Mouse (Mus musculus): ENCODE results near the gene Ddost. TPM values are rescaled to one million over a fixed set of nuclear protein-coding genes. Genes with fewer than 3 reads are reported as not detected.

Ddost gene
- polyA plus RNA-seq, 1 experiment from 2014 or later = 396 TPM

DNA sequence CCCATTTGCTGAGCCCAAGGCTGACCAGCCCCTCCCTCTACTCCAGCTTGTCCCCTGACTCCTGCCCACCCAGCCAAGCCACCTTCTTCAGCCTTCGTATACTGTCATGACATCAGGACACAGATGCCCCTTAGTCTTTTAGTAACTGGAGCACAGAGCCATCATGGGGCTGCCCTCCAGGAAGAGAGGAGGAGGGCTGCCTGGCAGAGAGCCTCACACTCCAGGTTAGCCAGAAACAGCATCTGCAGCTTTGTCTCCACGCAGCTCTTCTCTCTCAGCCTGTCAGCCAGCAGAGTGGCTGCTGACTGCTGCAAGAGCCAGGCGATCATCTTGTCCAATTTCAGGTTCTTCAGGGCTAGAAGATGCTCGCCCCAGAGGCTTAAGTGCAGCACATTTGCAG, 9.3 kb downstream of the Ddost start:
- WGBS = 87% methylated on average over 4 of the region's 4 CpGs
- H3K4me3 ChIP-seq (replicated peaks) = no peak overlapping the region
- no peaks in the 10 kb centered on the region for H3K4me1 ChIP-seq
- no peak for ATAC-seq (ENCODE audit: insufficient read depth, low FRiP score, low read depth)
- H3K36me3 ChIP-seq = peaks cover 43% of the 10 kb centered on the region
- H3K4me2 ChIP-seq = no peak overlapping the region
- H3K9ac ChIP-seq = no peak overlapping the region
- no peaks in the 10 kb centered on the region for H3K9me3 ChIP-seq
- H3K27ac ChIP-seq = no peak overlapping the region
- no peaks in the 10 kb centered on the region for H3K27me3 ChIP-seq (replicated peaks)

DNA sequence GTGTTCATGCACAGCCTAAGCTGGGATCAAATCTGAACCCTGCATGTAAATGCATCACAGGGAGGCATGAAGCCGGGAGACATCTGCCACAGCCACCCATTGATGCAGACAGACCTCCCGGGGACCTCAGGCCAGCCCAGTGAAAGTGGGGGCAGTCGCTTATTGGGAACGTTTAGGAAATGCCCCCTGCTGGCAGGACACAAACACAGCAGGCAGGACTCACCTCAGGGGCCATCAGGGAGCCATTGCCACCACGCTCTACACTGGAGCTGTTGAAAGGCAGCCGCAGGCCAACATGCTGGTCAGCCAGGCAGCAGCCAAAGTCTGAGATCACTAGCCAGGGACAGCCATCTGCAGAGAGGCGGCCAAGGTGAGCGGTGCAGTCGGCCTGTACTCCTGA, 11.3 kb downstream of the Ddost start:
- 74% methylated on average over 9 of the region's 9 CpGs for WGBS
- no peak overlapping the region for H3K4me3 ChIP-seq (replicated peaks)
- H3K9ac ChIP-seq = no peak overlapping the region
- H3K27ac ChIP-seq = no peak overlapping the region
- H3K4me2 ChIP-seq = no peak overlapping the region
- H3K4me1 ChIP-seq = no peaks in the 10 kb centered on the region
- ATAC-seq (ENCODE audit: insufficient read depth, low FRiP score, low read depth) = no peak
- H3K9me3 ChIP-seq = no peaks in the 10 kb centered on the region
- H3K36me3 ChIP-seq = peaks cover 30% of the 10 kb centered on the region
- H3K27me3 ChIP-seq (replicated peaks) = no peaks in the 10 kb centered on the region

DNA sequence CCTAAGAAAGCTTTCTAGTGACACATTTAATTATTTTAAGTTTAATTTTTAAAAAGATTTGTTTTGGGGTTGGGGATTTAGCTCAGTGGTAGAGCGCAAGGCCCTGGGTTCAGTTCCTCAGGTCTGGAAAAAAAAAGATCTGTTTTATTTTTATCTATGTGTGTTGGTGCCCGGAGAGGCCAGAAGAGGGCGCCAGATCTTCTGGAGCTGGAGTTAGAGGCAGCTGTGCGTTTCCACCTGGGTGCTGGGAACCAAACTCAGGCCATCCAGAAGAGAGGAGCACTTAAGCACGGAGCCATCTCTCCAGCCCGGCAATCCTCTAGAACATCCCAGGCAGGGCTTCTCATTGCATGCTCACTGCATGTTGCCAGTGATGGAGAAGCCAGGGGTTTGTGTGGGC, 11.8 kb downstream of the Ddost start:
- Histone ChIP-seq H3K4me2 (no peak overlapping the region), H3K27me3 (replicated peaks) (no peaks in the 10 kb centered on the region), H3K9me3 (no peaks in the 10 kb centered on the region), H3K4me3 (replicated peaks) (no peak overlapping the region), H3K27ac (no peak overlapping the region), H3K9ac (no peak overlapping the region), H3K36me3 (peaks cover 24% of the 10 kb centered on the region), H3K4me1 (no peaks in the 10 kb centered on the region; the same call in 1 of the 2 replicates)
- ATAC-seq (ENCODE audit: insufficient read depth, low FRiP score, low read depth) = no peak
- 87% methylated on average over 6 of the region's 6 CpGs for WGBS

DNA sequence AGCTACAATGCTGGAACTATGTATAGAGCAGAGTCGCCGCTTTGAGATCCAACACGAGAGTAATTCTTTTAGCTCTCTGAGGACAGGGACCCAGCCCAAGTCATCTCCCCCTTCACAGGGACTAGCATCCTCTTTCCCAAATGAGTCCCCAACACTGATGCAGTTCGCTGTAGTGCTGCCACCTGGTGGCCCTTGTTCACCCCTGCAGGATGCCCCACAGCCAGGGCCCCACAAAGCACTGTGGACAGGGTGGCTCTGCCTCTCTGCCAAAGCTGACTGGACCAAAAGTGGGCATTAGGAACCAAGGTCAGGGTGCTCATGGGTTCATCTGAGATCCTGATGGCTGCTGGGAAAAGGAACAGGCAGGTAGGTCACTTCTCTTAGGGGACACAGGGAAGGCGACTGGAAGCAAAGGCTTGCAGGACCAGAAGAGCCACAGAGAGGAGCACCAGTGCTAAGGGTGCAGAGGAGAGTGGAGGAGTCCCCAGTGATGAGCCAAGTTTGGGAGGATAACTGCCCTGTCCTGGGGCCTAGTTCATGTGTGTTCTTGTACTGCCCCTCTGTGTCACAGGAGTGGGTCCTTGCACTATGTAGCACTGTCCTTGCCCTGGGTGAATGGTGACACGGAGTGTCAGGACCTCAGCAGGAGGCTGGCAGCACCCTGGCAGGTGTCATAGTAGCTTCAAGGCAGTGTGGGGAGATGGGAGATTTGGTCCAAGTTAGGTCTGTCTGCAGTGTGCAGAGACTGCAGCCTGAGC, 14.2 kb downstream of the Ddost start:
- no peak for ATAC-seq (ENCODE audit: insufficient read depth, low FRiP score, low read depth)
- H3K27ac ChIP-seq = no peak overlapping the region
- H3K9ac ChIP-seq = no peak overlapping the region
- peaks cover 3% of the 10 kb centered on the region for H3K36me3 ChIP-seq
- no peaks in the 10 kb centered on the region for H3K9me3 ChIP-seq
- H3K4me2 ChIP-seq = no peak overlapping the region
- 51% methylated on average over 6 of the region's 6 CpGs for WGBS
- H3K4me1 ChIP-seq = peaks cover 9% of the 10 kb centered on the region
- H3K27me3 ChIP-seq (replicated peaks) = no peaks in the 10 kb centered on the region
- no peak overlapping the region for H3K4me3 ChIP-seq (replicated peaks)

GRCm38 (mm10) chr4:138319508-138319907, 15.0 kb downstream of the Ddost start:
- Histone ChIP-seq H3K9ac (no peak overlapping the region), H3K4me3 (replicated peaks) (no peak overlapping the region), H3K4me1 (peaks cover 17% of the 10 kb centered on the region), H3K36me3 (no peaks in the 10 kb centered on the region), H3K27ac (no peak overlapping the region), H3K4me2 (no peak overlapping the region), H3K27me3 (replicated peaks) (no peaks in the 10 kb centered on the region), H3K9me3 (no peaks in the 10 kb centered on the region)
- WGBS = 35% methylated on average over 10 of the region's 10 CpGs
- ATAC-seq (ENCODE audit: insufficient read depth, low FRiP score, low read depth) = peak; percentile 3; the same call in 1 of the 2 replicates

GRCm38 (mm10) chr4:138320711-138321110, 16.2 kb downstream of the Ddost start:
- H3K4me2 ChIP-seq = no peak overlapping the region
- H3K27me3 ChIP-seq (replicated peaks) = no peaks in the 10 kb centered on the region
- no peaks in the 10 kb centered on the region for H3K9me3 ChIP-seq
- no peak for ATAC-seq (ENCODE audit: insufficient read depth, low FRiP score, low read depth)
- H3K4me3 ChIP-seq (replicated peaks) = no peak overlapping the region
- H3K36me3 ChIP-seq = no peaks in the 10 kb centered on the region
- WGBS = 64% methylated on average over 11 of the region's 11 CpGs
- no peak overlapping the region for H3K27ac ChIP-seq
- peaks cover 17% of the 10 kb centered on the region for H3K4me1 ChIP-seq
- H3K9ac ChIP-seq = no peak overlapping the region

DNA sequence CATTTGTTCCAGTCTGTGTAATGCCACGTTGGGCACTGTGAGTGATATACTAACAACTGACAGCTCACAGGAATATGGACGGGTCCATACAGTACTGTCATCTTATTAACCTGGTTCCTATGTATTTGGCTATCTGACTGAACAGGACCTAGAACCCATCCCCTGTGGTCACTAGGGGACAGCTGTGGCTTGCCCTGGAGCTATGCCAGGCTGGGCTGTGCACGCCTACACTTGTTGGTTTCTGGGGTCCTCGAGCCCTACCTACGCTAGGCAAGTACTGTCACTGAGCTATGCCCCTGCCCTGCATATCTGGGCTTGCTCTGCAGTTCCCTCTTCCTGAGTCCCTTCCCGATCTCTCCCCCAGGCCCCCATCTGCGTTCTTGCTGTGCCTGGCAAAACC, 17.0 kb downstream of the Ddost start:
- Histone ChIP-seq H3K9me3 (no peaks in the 10 kb centered on the region), H3K4me1 (peaks cover 19% of the 10 kb centered on the region), H3K4me2 (no peak overlapping the region), H3K27ac (no peak overlapping the region), H3K9ac (no peak overlapping the region), H3K36me3 (no peaks in the 10 kb centered on the region), H3K27me3 (replicated peaks) (no peaks in the 10 kb centered on the region), H3K4me3 (replicated peaks) (no peak overlapping the region)
- WGBS = 63% methylated on average over 7 of the region's 7 CpGs
- no peak for ATAC-seq (ENCODE audit: insufficient read depth, low FRiP score, low read depth)

- H3K9me3 ChIP-seq = no peaks in the 10 kb centered on the region
- H3K4me3 ChIP-seq (replicated peaks) = no peak overlapping the region
- H3K27ac ChIP-seq = no peak overlapping the region
- peaks cover 20% of the 10 kb centered on the region for H3K4me1 ChIP-seq
- H3K27me3 ChIP-seq (replicated peaks) = no peaks in the 10 kb centered on the region
- H3K36me3 ChIP-seq = no peaks in the 10 kb centered on the region
- 63% methylated on average over 4 of the region's 4 CpGs for WGBS
- H3K4me2 ChIP-seq = no peak overlapping the region
- H3K9ac ChIP-seq = no peak overlapping the region
- ATAC-seq (ENCODE audit: insufficient read depth, low FRiP score, low read depth) = no peak
These were observed 18.2 kb downstream of the Ddost start for GRCm38 (mm10) chr4:138322692-138323091.

- no peaks in the 10 kb centered on the region for H3K36me3 ChIP-seq
- ATAC-seq (ENCODE audit: insufficient read depth, low FRiP score, low read depth) = no peak
- H3K4me2 ChIP-seq = no peak overlapping the region
- peaks cover 20% of the 10 kb centered on the region for H3K4me1 ChIP-seq
- H3K9ac ChIP-seq = no peak overlapping the region
- peak overlapping the region; percentile 79 for H3K27ac ChIP-seq
- WGBS = 56% methylated on average over 4 of the region's 4 CpGs
- no peaks in the 10 kb centered on the region for H3K9me3 ChIP-seq
- no peaks in the 10 kb centered on the region for H3K27me3 ChIP-seq (replicated peaks)
- H3K4me3 ChIP-seq (replicated peaks) = no peak overlapping the region
These were observed 19.2 kb downstream of the Ddost start for GRCm38 (mm10) chr4:138323753-138324152.

GRCm38 (mm10) chr4:138324451-138324850, 19.9 kb downstream of the Ddost start:
- no peak for ATAC-seq (ENCODE audit: insufficient read depth, low FRiP score, low read depth)
- Histone ChIP-seq H3K36me3 (no peaks in the 10 kb centered on the region), H3K9ac (no peak overlapping the region), H3K9me3 (no peaks in the 10 kb centered on the region), H3K27me3 (replicated peaks) (no peaks in the 10 kb centered on the region), H3K4me1 (peaks cover 20% of the 10 kb centered on the region), H3K4me3 (replicated peaks) (no peak overlapping the region), H3K27ac (peak overlapping the region; percentile 79; the same call in 1 of the 2 replicates), H3K4me2 (no peak overlapping the region)
- WGBS = 89% methylated on average over 3 of the region's 3 CpGs

GRCm38 (mm10) chr4:138325466-138326076, 21.0 kb downstream of the Ddost start:
- Histone ChIP-seq H3K36me3 (no peaks in the 10 kb centered on the region), H3K4me1 (peaks cover 20% of the 10 kb centered on the region), H3K4me2 (peak overlapping the region; percentile 69), H3K9ac (peak overlapping the region; percentile 92), H3K27ac (peak overlapping the region; percentile 98), H3K4me3 (replicated peaks) (peak overlapping the region; percentile 92), H3K27me3 (replicated peaks) (no peaks in the 10 kb centered on the region), H3K9me3 (no peaks in the 10 kb centered on the region)
- WGBS = under 1% methylated on average over 45 of the region's 45 CpGs
- ATAC-seq (ENCODE audit: insufficient read depth, low FRiP score, low read depth) = peak; percentile 91

- Histone ChIP-seq H3K9ac (peak within 1 kb of the TSS; percentile 92), H3K27me3 (replicated peaks) (no peaks in the 10 kb centered on the region), H3K4me1 (peaks cover 20% of the 10 kb centered on the region), H3K4me3 (replicated peaks) (peak within 1 kb of the TSS; percentile 92), H3K4me2 (peak within 1 kb of the TSS; percentile 69), H3K27ac (peak within 1 kb of the TSS; percentile 98), H3K9me3 (no peaks in the 10 kb centered on the region), H3K36me3 (no peaks in the 10 kb centered on the region)
- peak; percentile 64 for ATAC-seq (ENCODE audit: insufficient read depth, low FRiP score, low read depth)
- WGBS = 3% methylated on average over 29 of the region's 41 CpGs
These were observed 21.7 kb downstream of the Ddost start, which contains the start of gene Pink1 for GRCm38 (mm10) chr4:138326077-138326695. Gene Pink1, minus strand, starts transcription at chr4:138326307.
